15 mouse cellular contexts compared by ENCODE assay signal in the genomic region with DNA sequence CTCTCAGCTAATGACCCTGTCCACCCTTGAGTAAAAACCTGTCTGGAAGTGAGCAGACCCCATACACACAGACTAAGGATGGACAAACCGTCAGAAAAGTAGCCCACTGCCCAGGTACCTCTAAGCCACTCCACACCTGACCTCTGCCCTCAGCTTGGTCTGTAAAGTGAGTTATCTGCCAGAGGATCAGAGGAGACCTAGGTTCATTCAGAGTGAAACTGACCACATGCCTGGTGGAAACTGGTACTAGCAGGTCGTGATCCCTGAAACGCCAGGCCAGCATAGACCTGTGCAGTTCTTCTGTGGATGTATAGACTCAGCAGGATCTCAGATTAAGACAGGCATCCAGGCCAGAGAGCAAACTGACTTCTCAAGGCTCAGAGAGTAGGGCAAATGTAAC. TPM values are rescaled to one million over a fixed set of nuclear protein-coding genes. Genes with fewer than 3 reads are reported as not detected.
DNase-seq lines count a peak whose midpoint lies in the region; ATAC-seq and TF ChIP-seq lines count a peak whose summit lies in the region.
"Had no signal": no experiment of that assay in that cellular context is flagged by ENCODE, and none has a peak within 500 bp of the region (broad histone marks: within the 10 kb centered on the region; RNA-seq: fewer than 3 reads in every experiment).

No protein-coding gene starts in this region.

- no peaks in the 10 kb centered on the region for H3K36me3 ChIP-seq in erythroblast, embryonic 14.5 days (ENCODE audit: control insufficient read depth)
- H3K36me3 ChIP-seq in hindbrain, embryonic 13.5 days = no peaks in the 10 kb centered on the region
- no peaks in the 10 kb centered on the region for H3K36me3 ChIP-seq in hindbrain, embryonic 11.5 days (ENCODE audit: control insufficient read depth, insufficient read depth, low read length)
- H3K36me3 ChIP-seq in E14TG2a.4 (ENCODE audit: insufficient read depth, low read length) = no peaks in the 10 kb centered on the region
- no peaks in the 10 kb centered on the region for H3K36me3 ChIP-seq in hindbrain, postnatal 0 days (ENCODE audit: insufficient read depth, low read length)
- H3K36me3 ChIP-seq: embryonic facial prominence, embryonic 15.5 days; midbrain, embryonic 10.5 days had no signal

- TF ChIP-seq CTCF in E14TG2a.4 (conservative IDR thresholded peaks at IDR 0.05; ENCODE audit: low read length) = no peak
- no peak for TF ChIP-seq CTCF in hindbrain, postnatal 0 days (IDR thresholded peaks at IDR 0.05; ENCODE audit: low read depth)

- no peaks in the 10 kb centered on the region for H3K9me3 ChIP-seq in erythroblast, embryonic 14.5 days (ENCODE audit: control insufficient read depth, low read length)
- H3K9me3 ChIP-seq in hindbrain, embryonic 13.5 days = no peaks in the 10 kb centered on the region
- H3K9me3 ChIP-seq in hindbrain, embryonic 11.5 days (ENCODE audit: control insufficient read depth, low read length) = no peaks in the 10 kb centered on the region
- no peaks in the 10 kb centered on the region for H3K9me3 ChIP-seq in E14TG2a.4 (ENCODE audit: low read length)
- H3K9me3 ChIP-seq in hindbrain, postnatal 0 days (ENCODE audit: low read length) = no peaks in the 10 kb centered on the region
- H3K9me3 ChIP-seq: embryonic facial prominence, embryonic 15.5 days; midbrain, embryonic 10.5 days had no signal

- H3K4me1 ChIP-seq in erythroblast, embryonic 14.5 days (ENCODE audit: control insufficient read depth) = peaks cover 8% of the 10 kb centered on the region
- peaks cover 4% of the 10 kb centered on the region; the same call in 1 of the 2 replicates for H3K4me1 ChIP-seq in hindbrain, embryonic 13.5 days (replicated peaks)
- H3K4me1 ChIP-seq in hindbrain, embryonic 11.5 days (replicated peaks; ENCODE audit: control insufficient read depth, insufficient read depth, low read length) = no peaks in the 10 kb centered on the region
- peaks cover 20% of the 10 kb centered on the region for H3K4me1 ChIP-seq in E14TG2a.4 (replicated peaks; ENCODE audit: low read depth, low read length)
- no peaks in the 10 kb centered on the region; the same call in 1 of the 2 replicates for H3K4me1 ChIP-seq in hindbrain, postnatal 0 days (ENCODE audit: insufficient read depth, low read length)

- no peak for DNase-seq in hindbrain, embryonic 11.5 days (ENCODE audit: low spot score)
- DNase-seq in hindbrain, postnatal 0 days (ENCODE audit: low spot score) = no peak
- no peak for DNase-seq in urinary bladder, postnatal 4 days (ENCODE audit: low spot score in 2 of 2)
- DNase-seq: layer of hippocampus, postnatal 36 days had no signal

- no peak for ATAC-seq in erythroblast, adult 5-6 weeks (replicated peaks; ENCODE audit: low FRiP score, poor library complexity, severe bottlenecking)
- ATAC-seq in hindbrain, embryonic 13.5 days (ENCODE audit: low FRiP score) = no peak
- ATAC-seq in hindbrain, embryonic 11.5 days (ENCODE audit: low FRiP score) = no peak
- ATAC-seq in hindbrain, postnatal 0 days = no peak
- no peak for ATAC-seq in CD4-positive, CD25-positive, alpha-beta regulatory T cell, adult 4 months

- H3K27me3 ChIP-seq in erythroblast, embryonic 14.5 days (ENCODE audit: control insufficient read depth) = no peaks in the 10 kb centered on the region
- peaks cover 14% of the 10 kb centered on the region; the same call in 1 of the 2 replicates for H3K27me3 ChIP-seq in hindbrain, embryonic 13.5 days
- no peaks in the 10 kb centered on the region for H3K27me3 ChIP-seq in hindbrain, embryonic 11.5 days (ENCODE audit: control insufficient read depth, insufficient read depth, low read length)
- H3K27me3 ChIP-seq in E14TG2a.4 (ENCODE audit: insufficient read depth, low read length) = peaks cover 41% of the 10 kb centered on the region
- no peaks in the 10 kb centered on the region for H3K27me3 ChIP-seq in hindbrain, postnatal 0 days (ENCODE audit: insufficient read depth, low read length)

- no peak overlapping the region for H3K27ac ChIP-seq in hindbrain, embryonic 13.5 days
- no peak overlapping the region for H3K27ac ChIP-seq in hindbrain, embryonic 11.5 days (ENCODE audit: low read depth, low read length)
- no peak overlapping the region for H3K27ac ChIP-seq in hindbrain, postnatal 0 days
- H3K27ac ChIP-seq: embryonic facial prominence, embryonic 15.5 days; midbrain, embryonic 10.5 days had no signal

- WGBS in hindbrain, embryonic 13.5 days = 75% methylated on average over 3 of the region's 3 CpGs
- 71% methylated on average over 3 of the region's 3 CpGs for WGBS in hindbrain, embryonic 11.5 days
- 68% methylated on average over 3 of the region's 3 CpGs for WGBS in hindbrain, postnatal 0 days

- H3K4me3 ChIP-seq in erythroblast, embryonic 14.5 days (replicated peaks) = peak overlapping the region; percentile 51
- no peak overlapping the region for H3K4me3 ChIP-seq in hindbrain, embryonic 13.5 days
- no peak overlapping the region for H3K4me3 ChIP-seq in hindbrain, embryonic 11.5 days (ENCODE audit: low read depth, low read length)
- H3K4me3 ChIP-seq in E14TG2a.4 (replicated peaks; ENCODE audit: low read length) = peak overlapping the region; percentile 69
- H3K4me3 ChIP-seq in hindbrain, postnatal 0 days (ENCODE audit: low read length) = no peak overlapping the region

- no peak overlapping the region for H3K9ac ChIP-seq in hindbrain, embryonic 13.5 days
- no peak overlapping the region for H3K9ac ChIP-seq in hindbrain, embryonic 11.5 days (ENCODE audit: low read depth, low read length)
- H3K9ac ChIP-seq in hindbrain, postnatal 0 days (replicated peaks; ENCODE audit: low read length) = no peak overlapping the region

- H3K4me2 ChIP-seq in hindbrain, embryonic 13.5 days = peak overlapping the region; percentile 36; the same call in 1 of the 2 replicates
- no peak overlapping the region for H3K4me2 ChIP-seq in hindbrain, embryonic 11.5 days (replicated peaks; ENCODE audit: low read depth, low read length)
- peak overlapping the region; percentile 44; the same call in 1 of the 2 replicates for H3K4me2 ChIP-seq in hindbrain, postnatal 0 days (ENCODE audit: low read depth, low read length)

RNA-seq across cellular contexts. Expression of a gene that starts 0.5 kb away (rescaled TPM):
- polyA plus RNA-seq in erythroblast, embryonic 14.5 days (2012) = 0.02 TPM in 1 of 2 replicates, not detected in the other
- 3.6 and 10.6 TPM in 2 replicates for total RNA-seq in erythroblast, adult 5-6 weeks (2015; ENCODE audit: low replicate concordance)
- total RNA-seq in erythroblast, adult 5-6 weeks (2017; ENCODE audit: low replicate concordance) = 1.4 and 4.7 TPM in 2 replicates
- 0.12 and 0.17 TPM in 2 replicates for polyA plus RNA-seq in hindbrain, embryonic 13.5 days (2015; fragmentation: Nextera tagmentation; extraction: Ambion mirVana)
- polyA plus RNA-seq in hindbrain, embryonic 11.5 days (2014; fragmentation: Nextera tagmentation; extraction: Ambion mirVana) = 0.27 TPM in 1 of 2 replicates, not detected in the other
- total RNA-seq in hindbrain, postnatal 0 days (2014; rRNA removed) = 0.11 and 0.21 TPM in 2 replicates
- polyA plus RNA-seq in hindbrain, postnatal 0 days (2015; fragmentation: Nextera tagmentation; extraction: Ambion mirVana) = 0.20 and 0.35 TPM in 2 replicates
- polyA plus RNA-seq in CD4-positive, CD25-positive, alpha-beta regulatory T cell, adult 4 months (2017; shearing (Covaris generic)) = not detected
- total RNA-seq: hematopoietic stem cell, adult 5-6 weeks; layer of hippocampus, postnatal 36 days; left cerebral cortex, postnatal 4 days had no signal

RNA-seq across cellular contexts. Expression of a gene that starts 8.6 kb away (rescaled TPM):
- polyA plus RNA-seq in erythroblast, embryonic 14.5 days (2012) = 0.02 TPM in 1 of 2 replicates, not detected in the other
- total RNA-seq in erythroblast, adult 5-6 weeks (2015; ENCODE audit: low replicate concordance) = not detected in 2 replicates
- not detected in 2 replicates for total RNA-seq in erythroblast, adult 5-6 weeks (2017; ENCODE audit: low replicate concordance)
- polyA plus RNA-seq in hindbrain, embryonic 13.5 days (2015; fragmentation: Nextera tagmentation; extraction: Ambion mirVana) = not detected in 2 replicates
- not detected in 2 replicates for polyA plus RNA-seq in hindbrain, embryonic 11.5 days (2014; fragmentation: Nextera tagmentation; extraction: Ambion mirVana)
- total RNA-seq in hindbrain, postnatal 0 days (2014; rRNA removed) = 0.07 TPM in 1 of 2 replicates, not detected in the other
- 0.04 TPM in 1 of 2 replicates, not detected in the other for polyA plus RNA-seq in hindbrain, postnatal 0 days (2015; fragmentation: Nextera tagmentation; extraction: Ambion mirVana)
- not detected for polyA plus RNA-seq in CD4-positive, CD25-positive, alpha-beta regulatory T cell, adult 4 months (2017; shearing (Covaris generic))
- total RNA-seq: hematopoietic stem cell, adult 5-6 weeks; layer of hippocampus, postnatal 36 days; left cerebral cortex, postnatal 4 days had no signal
- polyA plus RNA-seq: midbrain, embryonic 10.5 days had no signal

RNA-seq across cellular contexts. Expression of a gene that starts 23.4 kb away (rescaled TPM):
- not detected in 2 replicates for polyA plus RNA-seq in erythroblast, embryonic 14.5 days (2012)
- total RNA-seq in erythroblast, adult 5-6 weeks (2015; ENCODE audit: low replicate concordance) = not detected in 2 replicates
- not detected in 2 replicates for total RNA-seq in erythroblast, adult 5-6 weeks (2017; ENCODE audit: low replicate concordance)
- polyA plus RNA-seq in hindbrain, embryonic 13.5 days (2015; fragmentation: Nextera tagmentation; extraction: Ambion mirVana) = not detected in 2 replicates
- polyA plus RNA-seq in hindbrain, embryonic 11.5 days (2014; fragmentation: Nextera tagmentation; extraction: Ambion mirVana) = not detected in 2 replicates
- not detected in 2 replicates for total RNA-seq in hindbrain, postnatal 0 days (2014; rRNA removed)
- not detected in 2 replicates for polyA plus RNA-seq in hindbrain, postnatal 0 days (2015; fragmentation: Nextera tagmentation; extraction: Ambion mirVana)
- polyA plus RNA-seq in CD4-positive, CD25-positive, alpha-beta regulatory T cell, adult 4 months (2017; shearing (Covaris generic)) = not detected
- total RNA-seq: adrenal gland, postnatal 10 days; hematopoietic stem cell, adult 5-6 weeks; layer of hippocampus, postnatal 36 days; left cerebral cortex, postnatal 4 days had no signal
- polyA plus RNA-seq: embryonic facial prominence, embryonic 15.5 days; midbrain, embryonic 10.5 days; urinary bladder, adult 2 months had no signal

RNA-seq across cellular contexts. Expression of a gene that starts 44.8 kb away (rescaled TPM):
- polyA plus RNA-seq in erythroblast, embryonic 14.5 days (2012) = 0.72 and 0.81 TPM in 2 replicates
- 2.7 and 3.1 TPM in 2 replicates for total RNA-seq in erythroblast, adult 5-6 weeks (2015; ENCODE audit: low replicate concordance)
- total RNA-seq in erythroblast, adult 5-6 weeks (2017; ENCODE audit: low replicate concordance) = 3.5 and 4.5 TPM in 2 replicates
- polyA plus RNA-seq in hindbrain, embryonic 13.5 days (2015; fragmentation: Nextera tagmentation; extraction: Ambion mirVana) = 10.5 and 11.2 TPM in 2 replicates
- polyA plus RNA-seq in hindbrain, embryonic 11.5 days (2014; fragmentation: Nextera tagmentation; extraction: Ambion mirVana) = 10.4 and 11.5 TPM in 2 replicates
- 45.7 and 49.7 TPM in 2 replicates for total RNA-seq in hindbrain, postnatal 0 days (2014; rRNA removed)
- polyA plus RNA-seq in hindbrain, postnatal 0 days (2015; fragmentation: Nextera tagmentation; extraction: Ambion mirVana) = 7.4 and 7.8 TPM in 2 replicates
- 1 to 10 TPM; 5.9 to 6.8 TPM for polyA plus RNA-seq in CD4-positive, CD25-positive, alpha-beta regulatory T cell, adult 4 months (2017; shearing (Covaris generic))

Comparison
In these comparisons a context has a peak if more than half of its experiments do, and no peak if none do; other contexts are left out.
1. H3K4me3 ChIP-seq: peak in erythroblast, embryonic 14.5 days (single experiment) and E14TG2a.4 (single experiment); none in hindbrain, embryonic 13.5 days (single experiment), hindbrain, embryonic 11.5 days (single experiment) and hindbrain, postnatal 0 days (single experiment).